Mouse (Mus musculus) kidney, adult 2 months (tissue): ENCODE results near the gene Il13.

Experiments
- CTCF ChIP-seq: fragments of 200-500 bp; conservative IDR thresholded peaks from 2 replicates; pipeline ENCODE4 v1.5.1; 2011; ENCODE audit warnings: low read depth, mild to moderate bottlenecking, control low read depth, low read length, moderate library complexity, mixed read lengths; ENCODE audit not compliant: insufficient read depth, insufficient read length
- POLR2A ChIP-seq: fragments of 200-500 bp; IDR thresholded peaks from one replicate; pipeline ENCODE4 v1.6.1; 2011; ENCODE audit warnings: low read depth, low read length, control low read depth

GRCm38 (mm10) chr11:53682170-53682569, 47.7 kb upstream of the Il13 start:
- TF ChIP-seq CTCF (no peak), POLR2A (no peak)
